Mouse (Mus musculus) kidney, embryonic 15.5 days (tissue): Measurements from ENCODE around the gene Lenep. TPM values are rescaled to one million over a fixed set of nuclear protein-coding genes. Genes with fewer than 3 reads are reported as not detected.

Experiments
- ATAC-seq: fragments of 200-750 bp; cut with Nextera tagmentation; replicated peaks from 2 replicates; pipeline ENCODE4 v1.8.0; 2017; ENCODE audit warnings: moderate TSS enrichment; ENCODE audit not compliant: low FRiP score
- H3K27ac ChIP-seq: fragments of 300-500 bp; sonication (generic); 2 replicates; pipeline ENCODE4 v1.5.1; 2015; ENCODE audit warnings: mild to moderate bottlenecking, inconsistent platforms
- H3K27me3 ChIP-seq: fragments of 300-500 bp; sonication (generic); 2 replicates; pipeline ENCODE4 v1.6.1; 2015; ENCODE audit warnings: inconsistent platforms
- H3K36me3 ChIP-seq: fragments of 300-500 bp; sonication (generic); 2 replicates; pipeline ENCODE4 v1.6.1; 2015; ENCODE audit warnings: inconsistent platforms
- H3K4me1 ChIP-seq: fragments of 300-500 bp; sonication (generic); 2 replicates; pipeline ENCODE4 v1.6.1; 2015; ENCODE audit warnings: inconsistent platforms
- H3K4me2 ChIP-seq: fragments of 300-500 bp; sonication (generic); 2 replicates; pipeline ENCODE4 v1.6.1; 2015; ENCODE audit warnings: moderate library complexity, mild to moderate bottlenecking, inconsistent platforms
- H3K4me3 ChIP-seq: fragments of 300-500 bp; sonication (generic); replicated peaks from 2 replicates; pipeline ENCODE4 v1.5.1; 2015; ENCODE audit warnings: mild to moderate bottlenecking, inconsistent platforms
- H3K9ac ChIP-seq: fragments of 300-500 bp; sonication (generic); 2 replicates; pipeline ENCODE4 v1.6.1; 2015; ENCODE audit warnings: mild to moderate bottlenecking, inconsistent platforms
- H3K9me3 ChIP-seq: fragments of 300-500 bp; sonication (generic); replicated peaks from 2 replicates; pipeline ENCODE4 v1.6.1; 2016; ENCODE audit warnings: inconsistent platforms
- WGBS: fragments of 180-500 bp; shearing (Covaris S2); methylation state at CpG from one replicate; pipeline ENCODE4 v1.1.7; 2015; ENCODE audit warnings: mixed read lengths; 5-methylcytosine and 5-hydroxymethylcytosine counted together
- polyA plus RNA-seq: library from polyadenylated mRNA; unstranded; fragments of >200 nt; fragmentation: Nextera tagmentation; extraction: Ambion mirVana; gene quantifications from 2 replicates; pipeline ENCODE4 v1.2.1, GENCODE M21; 2015

Lenep gene
- polyA plus RNA-seq, 1 experiment from 2014 or later, result 0.14 TPM

- H3K4me2 ChIP-seq, result 0 out of 2 replicates have a peak overlapping the region, but pooled peaks have one; percentile 15
- ATAC-seq, result no peak
- H3K36me3 ChIP-seq, result no peaks in the 10 kb centered on the region
- WGBS, result 77% methylated on average over 11 of the region's 11 CpGs
- no peaks in the 10 kb centered on the region for H3K9me3 ChIP-seq
- H3K4me3 ChIP-seq, result 0 out of 2 replicates have a peak overlapping the region, but pooled peaks have one; percentile 3
- H3K27ac ChIP-seq, result 0 out of 2 replicates have a peak overlapping the region, but pooled peaks have one; percentile 27
- H3K4me1 ChIP-seq, result peaks cover 83% of the 10 kb centered on the region
- H3K27me3 ChIP-seq, result no peaks in the 10 kb centered on the region
- H3K9ac ChIP-seq, result no peak overlapping the region
Measured at GRCm38 (mm10) chr3:89388134-89388881, 14.3 kb downstream of the Lenep start.

DNA sequence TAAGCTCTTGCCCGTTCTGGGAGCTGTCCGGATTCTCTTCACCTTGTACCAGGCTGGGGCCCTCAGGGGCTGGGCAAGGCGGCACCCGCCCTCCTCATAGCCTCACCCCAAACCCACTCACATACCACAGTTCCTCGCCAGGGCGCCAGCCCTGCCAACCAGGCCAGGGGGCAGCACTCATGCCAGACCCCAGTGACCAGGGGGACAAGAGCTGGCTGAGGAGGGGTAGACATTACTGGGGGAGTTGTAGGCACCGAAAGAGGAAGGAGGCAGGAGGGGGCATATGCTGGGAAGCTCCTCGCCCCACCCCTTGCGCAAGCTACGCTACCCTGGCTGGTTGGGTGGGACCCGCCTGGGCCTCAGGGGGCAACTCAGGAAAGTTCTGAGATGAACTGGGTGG lies 15.0 kb downstream of the Lenep start:
- Histone ChIP-seq H3K27ac (no peak overlapping the region), H3K4me2 (0 out of 2 replicates have a peak overlapping the region, but pooled peaks have one; percentile 23), H3K9me3 (no peaks in the 10 kb centered on the region), H3K4me3 (no peak overlapping the region), H3K36me3 (no peaks in the 10 kb centered on the region), H3K27me3 (no peaks in the 10 kb centered on the region), H3K4me1 (peaks cover 78% of the 10 kb centered on the region), H3K9ac (no peak overlapping the region)
- 83% methylated on average over 11 of the region's 11 CpGs for WGBS
- ATAC-seq, result no peak

GRCm38 (mm10) chr3:89386438-89387420 lies 15.9 kb downstream of the Lenep start:
- Histone ChIP-seq H3K9me3 (no peaks in the 10 kb centered on the region), H3K27ac (no peak overlapping the region), H3K4me2 (0 out of 2 replicates have a peak overlapping the region, but pooled peaks have one; percentile 23), H3K36me3 (no peaks in the 10 kb centered on the region), H3K27me3 (no peaks in the 10 kb centered on the region), H3K4me1 (peaks cover 69% of the 10 kb centered on the region), H3K9ac (no peak overlapping the region), H3K4me3 (no peak overlapping the region)
- WGBS, result 51% methylated on average over 17 of the region's 17 CpGs
- ATAC-seq, result no peak

GRCm38 (mm10) chr3:89385451-89385850 lies 17.1 kb downstream of the Lenep start:
- WGBS, result 49% methylated on average over 11 of the region's 11 CpGs
- ATAC-seq, result no peak
- H3K9me3 ChIP-seq, result no peaks in the 10 kb centered on the region
- H3K27ac ChIP-seq, result no peak overlapping the region
- no peak overlapping the region for H3K4me3 ChIP-seq
- peaks cover 11% of the 10 kb centered on the region for H3K36me3 ChIP-seq
- no peak overlapping the region for H3K4me2 ChIP-seq
- no peaks in the 10 kb centered on the region for H3K27me3 ChIP-seq
- 0 out of 2 replicates have a peak overlapping the region, but pooled peaks have one; percentile 29 for H3K9ac ChIP-seq
- H3K4me1 ChIP-seq, result peaks cover 56% of the 10 kb centered on the region

GRCm38 (mm10) chr3:89384331-89385076 lies 18.1 kb downstream of the Lenep start:
- 0 out of 2 replicates have a peak overlapping the region, but pooled peaks have one; percentile 32 for H3K27ac ChIP-seq

GRCm38 (mm10) chr3:89383651-89384255 lies 18.8 kb downstream of the Lenep start:
- no peaks in the 10 kb centered on the region for H3K27me3 ChIP-seq
- H3K9me3 ChIP-seq, result no peaks in the 10 kb centered on the region
- no peak overlapping the region for H3K4me2 ChIP-seq
- 84% methylated on average over 5 of the region's 5 CpGs for WGBS
- no peak overlapping the region for H3K4me3 ChIP-seq
- peaks cover 49% of the 10 kb centered on the region for H3K4me1 ChIP-seq
- peaks cover 24% of the 10 kb centered on the region for H3K36me3 ChIP-seq
- no peak overlapping the region for H3K9ac ChIP-seq
- no peak for ATAC-seq
- no peak overlapping the region for H3K27ac ChIP-seq

More at GRCm38 (mm10) chr3:89384331-89385076, 18.1 kb downstream of the Lenep start:
- Histone ChIP-seq H3K4me2 (no peak overlapping the region), H3K4me3 (no peak overlapping the region), H3K36me3 (peaks cover 21% of the 10 kb centered on the region), H3K27me3 (no peaks in the 10 kb centered on the region), H3K4me1 (peaks cover 47% of the 10 kb centered on the region), H3K9ac (no peak overlapping the region), H3K9me3 (no peaks in the 10 kb centered on the region)
- no peak for ATAC-seq
- 79% methylated on average over 11 of the region's 12 CpGs for WGBS

DNA sequence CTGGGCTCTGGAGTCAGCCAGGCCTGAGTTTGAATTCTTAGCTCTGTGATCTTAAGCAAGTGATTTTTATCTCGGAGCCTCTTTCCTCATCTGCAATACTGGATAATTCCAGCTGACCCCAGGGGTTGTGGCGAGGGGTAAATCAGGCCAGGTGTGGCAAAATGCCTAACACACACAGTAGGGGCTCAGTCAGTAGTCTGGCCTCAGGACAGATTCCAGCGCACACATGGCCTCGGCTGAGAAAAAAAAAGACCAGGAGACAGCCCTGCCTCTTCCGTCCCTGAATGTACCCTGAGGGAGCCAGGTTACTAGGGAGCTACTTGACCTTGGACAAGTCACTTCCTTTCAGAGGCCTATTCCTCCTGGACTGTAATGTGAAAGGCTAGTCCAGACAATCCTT lies 19.6 kb downstream of the Lenep start:
- Histone ChIP-seq H3K27ac (no peak overlapping the region), H3K9ac (no peak overlapping the region), H3K4me2 (no peak overlapping the region), H3K4me1 (peaks cover 50% of the 10 kb centered on the region), H3K36me3 (peaks cover 24% of the 10 kb centered on the region), H3K9me3 (no peaks in the 10 kb centered on the region), H3K27me3 (no peaks in the 10 kb centered on the region), H3K4me3 (no peak overlapping the region)
- ATAC-seq, result no peak
- WGBS, result 82% methylated on average over 5 of the region's 5 CpGs

GRCm38 (mm10) chr3:89382033-89382882 lies 20.3 kb downstream of the Lenep start:
- peaks cover 24% of the 10 kb centered on the region for H3K36me3 ChIP-seq
- H3K27ac ChIP-seq, result no peak overlapping the region
- H3K4me3 ChIP-seq, result no peak overlapping the region
- no peak overlapping the region for H3K9ac ChIP-seq
- ATAC-seq, result no peak
- no peaks in the 10 kb centered on the region for H3K9me3 ChIP-seq
- no peak overlapping the region for H3K4me2 ChIP-seq
- H3K27me3 ChIP-seq, result no peaks in the 10 kb centered on the region
- peaks cover 49% of the 10 kb centered on the region for H3K4me1 ChIP-seq
- 89% methylated on average over 9 of the region's 9 CpGs for WGBS

DNA sequence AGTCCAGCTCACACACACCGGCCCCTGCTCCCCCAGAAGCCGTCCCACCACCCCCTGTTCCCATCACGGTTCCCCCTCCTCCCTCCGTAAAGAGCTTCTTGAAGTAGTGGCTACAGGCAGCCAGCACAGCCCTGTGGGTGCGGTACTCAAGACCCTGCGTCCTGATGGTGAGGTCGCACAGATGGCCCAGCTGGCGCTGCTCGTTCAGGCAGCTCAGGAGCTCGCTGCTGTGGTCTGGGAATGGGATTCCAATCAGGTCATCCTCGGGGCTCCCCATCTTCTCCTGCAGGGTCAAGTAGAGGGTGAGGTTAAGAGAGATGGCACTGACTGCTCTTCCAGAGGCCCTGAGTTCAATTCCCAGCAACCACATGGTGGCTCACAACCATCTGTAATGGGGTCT lies 21.4 kb downstream of the Lenep start:
- Histone ChIP-seq H3K4me1 (peaks cover 40% of the 10 kb centered on the region), H3K4me3 (no peak overlapping the region), H3K4me2 (no peak overlapping the region), H3K36me3 (peaks cover 24% of the 10 kb centered on the region), H3K27me3 (no peaks in the 10 kb centered on the region), H3K9me3 (no peaks in the 10 kb centered on the region), H3K27ac (no peak overlapping the region), H3K9ac (no peak overlapping the region)
- ATAC-seq, result no peak
- WGBS, result 80% methylated on average over 11 of the region's 11 CpGs

DNA sequence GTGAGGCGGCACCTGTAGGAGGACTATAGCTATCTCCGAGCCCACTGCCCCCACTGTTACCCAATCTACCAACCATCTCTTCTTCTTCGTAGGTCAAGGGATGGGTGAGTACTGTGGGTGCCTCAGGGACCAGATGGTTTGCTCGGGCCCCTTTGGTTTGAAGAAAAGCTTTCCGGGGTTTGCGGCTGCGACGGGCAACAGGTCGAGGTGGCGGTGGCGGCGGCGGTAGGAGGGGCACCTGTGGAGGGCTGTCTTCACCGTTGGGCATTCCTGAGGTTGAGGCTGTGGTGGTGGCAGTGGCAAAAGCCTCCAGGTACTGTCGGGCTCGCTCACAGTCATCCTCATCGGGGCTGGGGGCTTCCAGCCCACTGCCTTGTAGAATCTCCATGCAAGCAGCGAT lies 21.9 kb downstream of the Lenep start:
- no peaks in the 10 kb centered on the region for H3K27me3 ChIP-seq
- WGBS, result 93% methylated on average over 18 of the region's 18 CpGs

More for the DNA sequence above, 21.9 kb downstream of the Lenep start:
- H3K9me3 ChIP-seq, result no peaks in the 10 kb centered on the region
- ATAC-seq, result no peak
- no peak overlapping the region for H3K27ac ChIP-seq
- no peak overlapping the region for H3K4me3 ChIP-seq
- no peak overlapping the region for H3K9ac ChIP-seq
- peaks cover 37% of the 10 kb centered on the region for H3K4me1 ChIP-seq
- peaks cover 24% of the 10 kb centered on the region for H3K36me3 ChIP-seq
- H3K4me2 ChIP-seq, result no peak overlapping the region
